Mouse (Mus musculus): ENCODE measurements around the gene Ccdc36. TPM values are rescaled to one million over a fixed set of nuclear protein-coding genes. Genes with fewer than 3 reads are reported as not detected.

The Ccdc36 gene
- polyA plus RNA-seq, 1 experiment from 2014 or later, result 0.17 TPM

- Histone ChIP-seq H3K9me3 (replicated peaks) (no peaks in the 10 kb centered on the region), H3K4me3 (replicated peaks) (no peak overlapping the region), H3K27me3 (no peaks in the 10 kb centered on the region), H3K36me3 (replicated peaks) (peaks cover 95% of the 10 kb centered on the region), H3K4me1 (replicated peaks) (no peaks in the 10 kb centered on the region), H3K27ac (replicated peaks) (no peak overlapping the region), H3K4me2 (no peak overlapping the region), H3K9ac (no peak overlapping the region)
- no peak for ATAC-seq (ENCODE audit: insufficient read depth)
- WGBS (ENCODE audit: insufficient replicate concordance), result 81% methylated on average over 5 of the region's 5 CpGs
Measured at GRCm38 (mm10) chr9:108378736-108379135, 49.5 kb downstream of the Ccdc36 start.

GRCm38 (mm10) chr9:108378234-108378633 is 50.0 kb downstream of the Ccdc36 start:
- Histone ChIP-seq H3K27me3 (no peaks in the 10 kb centered on the region), H3K36me3 (replicated peaks) (peaks cover 95% of the 10 kb centered on the region), H3K9ac (no peak overlapping the region), H3K9me3 (replicated peaks) (no peaks in the 10 kb centered on the region), H3K27ac (replicated peaks) (no peak overlapping the region), H3K4me2 (no peak overlapping the region), H3K4me1 (replicated peaks) (no peaks in the 10 kb centered on the region), H3K4me3 (replicated peaks) (no peak overlapping the region)
- no peak for ATAC-seq (ENCODE audit: insufficient read depth)
- 71% methylated on average over 9 of the region's 9 CpGs for whole genome bisulfite sequencing (ENCODE audit: insufficient replicate concordance)

Other genes starting within 250 kb of the Ccdc36 start
- 1.4 TPM in 2 replicates for gene Bsn, start 238.1 kb downstream of the Ccdc36 start, polyA plus RNA-seq (2015; fragmentation: Nextera tagmentation; extraction: Ambion mirVana)
- gene Dag1, start 164.5 kb downstream of the Ccdc36 start, polyA plus RNA-seq (2015; fragmentation: Nextera tagmentation; extraction: Ambion mirVana), result 16.0 and 18.2 TPM in 2 replicates
- 5.8 and 6.7 TPM in 2 replicates for gene Nicn1, start 138.1 kb downstream of the Ccdc36 start, polyA plus RNA-seq (2015; fragmentation: Nextera tagmentation; extraction: Ambion mirVana)
- gene Amt, start 131.6 kb downstream of the Ccdc36 start, polyA plus RNA-seq (2015; fragmentation: Nextera tagmentation; extraction: Ambion mirVana), result 11.9 and 13.3 TPM in 2 replicates
- gene Rhoa, start 122.4 kb downstream of the Ccdc36 start, polyA plus RNA-seq (2015; fragmentation: Nextera tagmentation; extraction: Ambion mirVana), result 190 and 202 TPM in 2 replicates
- 14.1 and 14.4 TPM in 2 replicates for gene Tcta, start 122.3 kb downstream of the Ccdc36 start, polyA plus RNA-seq (2015; fragmentation: Nextera tagmentation; extraction: Ambion mirVana)
- gene Gpx1, start 89.6 kb downstream of the Ccdc36 start, polyA plus RNA-seq (2015; fragmentation: Nextera tagmentation; extraction: Ambion mirVana), result 6,133 and 6,280 TPM in 2 replicates
- 65.1 and 76.5 TPM in 2 replicates for gene Usp4, start 80.6 kb downstream of the Ccdc36 start, polyA plus RNA-seq (2015; fragmentation: Nextera tagmentation; extraction: Ambion mirVana)
- gene 1700102P08Rik, start 35.7 kb downstream of the Ccdc36 start, polyA plus RNA-seq (2015; fragmentation: Nextera tagmentation; extraction: Ambion mirVana), result 0.41 and 0.86 TPM in 2 replicates
- not detected in 2 replicates for gene BC048562, start 8.0 kb upstream of the Ccdc36 start, polyA plus RNA-seq (2015; fragmentation: Nextera tagmentation; extraction: Ambion mirVana)
- 18.7 and 19.4 TPM in 2 replicates for gene Ccdc71, start 32.0 kb upstream of the Ccdc36 start, polyA plus RNA-seq (2015; fragmentation: Nextera tagmentation; extraction: Ambion mirVana)
- gene Klhdc8b, start 33.1 kb upstream of the Ccdc36 start, polyA plus RNA-seq (2015; fragmentation: Nextera tagmentation; extraction: Ambion mirVana), result 12.5 and 15.9 TPM in 2 replicates
- gene Lamb2, start 51.3 kb upstream of the Ccdc36 start, polyA plus RNA-seq (2015; fragmentation: Nextera tagmentation; extraction: Ambion mirVana), result 8.5 and 9.0 TPM in 2 replicates
- gene Usp19, start 62.1 kb upstream of the Ccdc36 start, polyA plus RNA-seq (2015; fragmentation: Nextera tagmentation; extraction: Ambion mirVana), result 26.1 and 31.1 TPM in 2 replicates
- gene Qars, start 79.2 kb upstream of the Ccdc36 start, polyA plus RNA-seq (2015; fragmentation: Nextera tagmentation; extraction: Ambion mirVana), result 52.6 and 61.9 TPM in 2 replicates
- 43.0 and 43.5 TPM in 2 replicates for gene Qrich1, start 88.3 kb upstream of the Ccdc36 start, polyA plus RNA-seq (2015; fragmentation: Nextera tagmentation; extraction: Ambion mirVana)
- gene Impdh2, start 131.8 kb upstream of the Ccdc36 start, polyA plus RNA-seq (2015; fragmentation: Nextera tagmentation; extraction: Ambion mirVana), result 91.3 and 93.7 TPM in 2 replicates
- 25.6 and 26.2 TPM in 2 replicates for gene Ndufaf3, start 138.9 kb upstream of the Ccdc36 start, polyA plus RNA-seq (2015; fragmentation: Nextera tagmentation; extraction: Ambion mirVana)
- gene Dalrd3, start 141.4 kb upstream of the Ccdc36 start, polyA plus RNA-seq (2015; fragmentation: Nextera tagmentation; extraction: Ambion mirVana), result 29.2 and 34.2 TPM in 2 replicates
- 11.4 and 12.1 TPM in 2 replicates for gene Wdr6, start 150.3 kb upstream of the Ccdc36 start, polyA plus RNA-seq (2015; fragmentation: Nextera tagmentation; extraction: Ambion mirVana)
- 0.36 and 0.41 TPM in 2 replicates for gene P4htm, start 169.2 kb upstream of the Ccdc36 start, polyA plus RNA-seq (2015; fragmentation: Nextera tagmentation; extraction: Ambion mirVana)
- 29.7 and 32.3 TPM in 2 replicates for gene Arih2, start 220.9 kb upstream of the Ccdc36 start, polyA plus RNA-seq (2015; fragmentation: Nextera tagmentation; extraction: Ambion mirVana)
- 25.4 and 26.8 TPM in 2 replicates for gene Slc25a20, start 233.6 kb upstream of the Ccdc36 start, polyA plus RNA-seq (2015; fragmentation: Nextera tagmentation; extraction: Ambion mirVana)